Mouse (Mus musculus) myocyte (in vitro differentiated cells): ENCODE measurements around the gene Rasl11a. TPM values are rescaled to one million over a fixed set of nuclear protein-coding genes. Genes with fewer than 3 reads are reported as not detected.

Experiments
- H3K27me3 ChIP-seq: one replicate; pipeline ENCODE4 v1.6.1; 2011; ENCODE audit not compliant: control insufficient read depth, insufficient read depth, insufficient read length
- H3K36me3 ChIP-seq: one replicate; pipeline ENCODE4 v1.6.1; 2011; ENCODE audit not compliant: control insufficient read depth, insufficient read depth
- H3K4me2 ChIP-seq: one replicate; pipeline ENCODE4 v1.6.1; 2011; ENCODE audit warnings: low read depth, control low read depth
- H3K4me3 ChIP-seq: one replicate; pipeline ENCODE4 v1.5.1; 2011; ENCODE audit warnings: mild to moderate bottlenecking, control low read depth, moderate library complexity
- H3K79me2 ChIP-seq: one replicate; pipeline ENCODE4 v1.6.1; 2011; ENCODE audit not compliant: control insufficient read depth, insufficient read depth
- H3ac ChIP-seq: one replicate; pipeline ENCODE4 v1.6.1; 2011; ENCODE audit not compliant: control insufficient read depth, insufficient read length
- CEBPB ChIP-seq: IDR thresholded peaks from 2 replicates; pipeline ENCODE4 v1.6.1; 2011; ENCODE audit warnings: mild to moderate bottlenecking, moderate library complexity; ENCODE audit not compliant: poor library complexity, insufficient read depth, severe bottlenecking
- E2F4 ChIP-seq: IDR thresholded peaks from one replicate; pipeline ENCODE4 v1.6.1; 2011; ENCODE audit warnings: mild to moderate bottlenecking, control low read depth, moderate library complexity; ENCODE audit not compliant: insufficient read depth
- MAX ChIP-seq: IDR thresholded peaks from one replicate; pipeline ENCODE4 v1.6.1; 2011; ENCODE audit warnings: low read depth, mild to moderate bottlenecking, control low read depth
- MYOD1 ChIP-seq, 3 experiments: IDR thresholded peaks; one replicate each; pipeline ENCODE4 v1.6.1; 2011; ENCODE audit warnings: control low read depth in 2 of 3, low read depth in 2 of 3, mild to moderate bottlenecking in 2 of 3, moderate library complexity in 1 of 3; ENCODE audit not compliant: insufficient read length in 2 of 3, control insufficient read depth in 1 of 3
- MYOG ChIP-seq, 3 experiments: IDR thresholded peaks; one replicate each; pipeline ENCODE4 v1.6.1; 2011; ENCODE audit warnings: control low read depth in 2 of 3, low read depth in 2 of 3, mild to moderate bottlenecking in 2 of 3; ENCODE audit not compliant: insufficient read length in 2 of 3, control insufficient read depth in 1 of 3, insufficient read depth in 1 of 3
- POLR2A ChIP-seq: IDR thresholded peaks from one replicate; pipeline ENCODE4 v1.6.1; 2011; ENCODE audit warnings: low read depth, mild to moderate bottlenecking, control low read depth, moderate library complexity; ENCODE audit not compliant: insufficient read length
- POLR2AphosphoS2 ChIP-seq: IDR thresholded peaks from one replicate; pipeline ENCODE4 v1.6.1; 2011; ENCODE audit warnings: low read depth, control low read depth; ENCODE audit not compliant: insufficient read length
- REST ChIP-seq: IDR thresholded peaks from one replicate; pipeline ENCODE4 v1.6.1; 2011; ENCODE audit warnings: mild to moderate bottlenecking, control low read depth, moderate library complexity; ENCODE audit not compliant: insufficient read depth, insufficient read length
- SRF ChIP-seq: IDR thresholded peaks from one replicate; pipeline ENCODE4 v1.6.1; 2011; ENCODE audit warnings: low read depth; ENCODE audit not compliant: control insufficient read depth, insufficient read length
- TCF12 ChIP-seq: IDR thresholded peaks from one replicate; pipeline ENCODE4 v1.6.1; 2011; ENCODE audit warnings: mild to moderate bottlenecking, control low read depth; ENCODE audit not compliant: poor library complexity, insufficient read depth, severe bottlenecking
- TCF3 ChIP-seq: IDR thresholded peaks from one replicate; pipeline ENCODE4 v1.6.1; 2011; ENCODE audit warnings: low read depth, control low read depth; ENCODE audit not compliant: insufficient read length
- USF1 ChIP-seq: IDR thresholded peaks from one replicate; pipeline ENCODE4 v1.6.1; 2011; ENCODE audit warnings: low read depth, mild to moderate bottlenecking, control low read depth, moderate library complexity
- polyA plus RNA-seq: library from polyadenylated mRNA; unstranded; fragments of >200 nt; fragmentation: generic; extraction: Trizol; gene quantifications from one replicate; pipeline ENCODE4 v1.2.1, GENCODE M21; 2012; ENCODE audit warnings: missing spikeins

Rasl11a gene
- polyA plus RNA-seq, 1 experiment: 1.3 TPM

DNA sequence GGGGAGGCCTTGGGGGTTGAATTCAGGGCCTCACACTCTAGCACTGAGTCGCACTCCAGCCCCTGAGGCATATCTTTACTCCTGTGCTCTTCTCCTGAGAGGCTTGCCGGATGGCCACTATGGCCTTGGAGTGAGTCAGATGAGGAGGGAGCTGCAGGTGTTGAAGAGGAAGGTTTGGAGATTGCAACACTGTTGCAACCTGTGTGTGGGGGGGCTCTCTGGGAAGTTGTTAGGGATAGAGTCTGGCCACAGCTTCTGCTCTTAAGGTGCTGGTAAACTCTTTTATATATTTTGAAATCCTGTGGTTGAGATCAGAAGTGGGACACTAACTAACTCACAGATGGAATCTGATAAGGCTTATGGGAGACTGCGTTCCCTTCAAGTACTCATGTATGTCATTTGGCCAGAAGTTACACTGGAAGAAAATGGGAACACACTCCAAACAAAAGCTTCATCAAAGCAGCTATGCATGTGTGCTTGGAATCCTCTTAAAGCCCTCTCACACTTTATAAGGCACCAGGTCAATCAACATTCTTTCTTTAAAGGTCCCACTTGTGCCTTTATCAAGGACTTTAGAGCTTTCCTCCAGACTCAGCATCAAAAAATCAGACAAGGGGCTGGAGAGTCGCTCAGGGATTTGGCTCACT lies 4.2 kb downstream of the Rasl11a start:
- Histone ChIP-seq H3K4me3 (no peak overlapping the region), H3K36me3 (no peaks in the 10 kb centered on the region), H3K4me2 (no peak overlapping the region), H3ac (no peak overlapping the region), H3K79me2 (no peaks in the 10 kb centered on the region), H3K27me3 (no peaks in the 10 kb centered on the region)
- TF ChIP-seq REST (no peak), MYOG (IDR thresholded peaks at IDR 0.05; ENCODE audit: control insufficient read depth in 1 of 3, insufficient read depth in 1 of 3, insufficient read length in 2 of 3, low read depth in 2 of 3) (no peak), POLR2AphosphoS2 (no peak), USF1 (no peak), CEBPB (no peak), SRF (no peak), MAX (no peak), POLR2A (no peak), TCF3 (no peak), MYOD1 (IDR thresholded peaks at IDR 0.05; ENCODE audit: control insufficient read depth in 1 of 3, insufficient read length in 2 of 3, low read depth in 2 of 3) (no peak), E2F4 (no peak), TCF12 (no peak)

DNA sequence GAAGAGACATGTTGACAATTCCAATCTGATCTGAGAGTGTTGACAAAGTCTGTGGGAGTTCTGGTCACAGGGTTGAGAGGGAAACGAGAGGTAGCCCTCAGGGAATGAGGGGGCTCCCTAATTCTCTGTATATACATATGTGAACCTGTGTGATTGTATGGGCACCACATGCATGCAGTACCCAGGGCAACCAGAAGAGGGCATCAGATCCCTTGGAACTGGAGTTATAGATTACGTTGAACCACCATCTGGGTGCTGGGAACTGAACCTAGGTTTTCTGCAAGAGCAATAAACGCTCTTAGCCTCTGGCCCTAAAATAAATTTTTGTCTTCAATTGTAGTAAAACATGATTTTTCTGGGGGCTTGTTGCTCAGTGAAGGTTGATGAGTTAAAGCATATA lies 11.2 kb downstream of the Rasl11a start:
- H3K36me3 ChIP-seq: no peaks in the 10 kb centered on the region
- no peak overlapping the region for H3ac ChIP-seq
- H3K4me3 ChIP-seq: no peak overlapping the region
- TF ChIP-seq MYOD1 (IDR thresholded peaks at IDR 0.05; ENCODE audit: control insufficient read depth in 1 of 3, insufficient read length in 2 of 3, low read depth in 2 of 3): no peak
- TF ChIP-seq USF1: no peak
- TF ChIP-seq REST: no peak
- TF ChIP-seq POLR2AphosphoS2: no peak
- no peak for TF ChIP-seq E2F4
- no peak for TF ChIP-seq CEBPB
- no peak for TF ChIP-seq SRF
- no peak for TF ChIP-seq MAX
- no peak overlapping the region for H3K4me2 ChIP-seq
- H3K27me3 ChIP-seq: no peaks in the 10 kb centered on the region
- H3K79me2 ChIP-seq: no peaks in the 10 kb centered on the region

DNA sequence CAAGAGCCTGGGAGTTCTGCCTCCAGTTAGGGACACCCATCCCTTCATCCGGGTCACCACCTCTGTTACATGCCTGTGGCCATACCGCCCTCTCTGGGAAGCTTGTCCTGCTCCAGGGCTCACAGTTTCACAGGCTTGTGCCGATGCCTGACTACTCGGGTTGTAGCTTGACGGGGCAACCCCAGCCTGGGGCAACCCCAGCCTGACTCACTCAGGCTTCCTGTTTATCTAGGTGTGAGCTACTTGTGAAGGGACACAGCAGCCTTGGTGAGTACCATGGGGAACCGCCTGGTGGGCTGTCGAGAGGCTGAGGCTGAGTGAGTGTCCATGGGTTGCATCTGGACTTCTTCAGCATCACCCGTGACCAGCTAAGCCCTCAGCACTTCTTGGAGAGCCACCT lies 12.7 kb downstream of the Rasl11a start:
- Histone ChIP-seq H3K27me3 (no peaks in the 10 kb centered on the region), H3ac (no peak overlapping the region), H3K4me2 (no peak overlapping the region), H3K79me2 (no peaks in the 10 kb centered on the region), H3K4me3 (no peak overlapping the region), H3K36me3 (no peaks in the 10 kb centered on the region)
- TF ChIP-seq POLR2AphosphoS2 (no peak), MYOG (IDR thresholded peaks at IDR 0.05; ENCODE audit: control insufficient read depth in 1 of 3, insufficient read depth in 1 of 3, insufficient read length in 2 of 3, low read depth in 2 of 3) (no peak)

DNA sequence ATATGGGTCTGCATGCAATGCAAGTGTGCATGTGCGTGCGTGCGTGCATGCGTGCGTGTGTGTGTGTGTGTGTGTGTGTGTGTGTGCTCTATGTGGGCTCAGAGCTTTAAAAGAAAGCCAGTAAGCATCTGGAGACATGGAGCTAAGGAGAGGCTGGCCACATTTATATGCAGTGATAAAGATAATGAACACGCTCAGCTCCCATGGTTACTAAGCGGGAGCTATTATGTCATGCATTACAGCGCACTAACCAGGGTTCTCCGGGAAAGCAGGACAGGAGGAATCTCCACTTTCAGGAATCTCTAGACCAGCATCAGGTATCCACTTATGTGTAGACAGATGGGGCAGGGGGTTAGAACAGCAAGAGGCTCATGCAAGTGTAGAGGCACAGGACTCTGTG lies 13.9 kb downstream of the Rasl11a start:
- TF ChIP-seq CEBPB (no peak), SRF (no peak), POLR2AphosphoS2 (no peak), USF1 (no peak), MYOG (IDR thresholded peaks at IDR 0.05; ENCODE audit: control insufficient read depth in 1 of 3, insufficient read depth in 1 of 3, insufficient read length in 2 of 3, low read depth in 2 of 3) (no peak), MAX (no peak), TCF3 (no peak), MYOD1 (IDR thresholded peaks at IDR 0.05; ENCODE audit: control insufficient read depth in 1 of 3, insufficient read length in 2 of 3, low read depth in 2 of 3) (no peak), POLR2A (no peak), REST (no peak), E2F4 (no peak)
- no peaks in the 10 kb centered on the region for H3K36me3 ChIP-seq
- H3K4me3 ChIP-seq: no peak overlapping the region

DNA sequence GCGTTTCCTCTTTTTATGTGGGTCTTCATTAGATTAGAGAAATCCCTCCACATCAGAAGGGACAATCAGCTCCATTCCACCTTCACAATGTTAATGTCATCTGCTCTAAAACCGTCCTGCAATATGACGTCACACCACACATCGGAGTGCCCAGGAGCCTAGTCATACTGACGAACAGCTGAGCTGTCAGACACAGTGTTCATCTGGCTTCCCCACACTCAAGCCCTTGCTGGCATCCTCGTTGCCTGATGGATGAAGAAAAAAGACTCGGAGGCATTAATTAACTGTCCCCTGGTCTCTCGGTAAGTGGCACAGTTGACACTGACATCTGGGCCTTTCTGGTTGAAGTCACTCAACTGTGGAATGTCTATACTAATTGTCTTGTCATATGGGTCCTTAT lies 14.4 kb downstream of the Rasl11a start:
- Histone ChIP-seq H3K4me2 (no peak overlapping the region), H3ac (no peak overlapping the region), H3K4me3 (no peak overlapping the region), H3K79me2 (no peaks in the 10 kb centered on the region), H3K36me3 (no peaks in the 10 kb centered on the region), H3K27me3 (no peaks in the 10 kb centered on the region)
- TF ChIP-seq USF1 (no peak), TCF3 (no peak), TCF12 (no peak), MAX (no peak), SRF (no peak), REST (no peak), MYOD1 (IDR thresholded peaks at IDR 0.05; ENCODE audit: control insufficient read depth in 1 of 3, insufficient read length in 2 of 3, low read depth in 2 of 3) (no peak), CEBPB (no peak), POLR2A (no peak), POLR2AphosphoS2 (no peak), MYOG (IDR thresholded peaks at IDR 0.05; ENCODE audit: control insufficient read depth in 1 of 3, insufficient read depth in 1 of 3, insufficient read length in 2 of 3, low read depth in 2 of 3) (no peak), E2F4 (no peak)

More for the DNA sequence above, 13.9 kb downstream of the Rasl11a start:
- H3K79me2 ChIP-seq: no peaks in the 10 kb centered on the region
- H3K4me2 ChIP-seq: no peak overlapping the region
- no peaks in the 10 kb centered on the region for H3K27me3 ChIP-seq
- no peak overlapping the region for H3ac ChIP-seq
